Mouse (Mus musculus): ENCODE data around the gene Ptprc. TPM values are rescaled to one million over a fixed set of nuclear protein-coding genes. Genes with fewer than 3 reads are reported as not detected.

Gene Ptprc
- total RNA-seq, 2 experiments from 2014 or later = 4.9 to 19.1 TPM

DNA sequence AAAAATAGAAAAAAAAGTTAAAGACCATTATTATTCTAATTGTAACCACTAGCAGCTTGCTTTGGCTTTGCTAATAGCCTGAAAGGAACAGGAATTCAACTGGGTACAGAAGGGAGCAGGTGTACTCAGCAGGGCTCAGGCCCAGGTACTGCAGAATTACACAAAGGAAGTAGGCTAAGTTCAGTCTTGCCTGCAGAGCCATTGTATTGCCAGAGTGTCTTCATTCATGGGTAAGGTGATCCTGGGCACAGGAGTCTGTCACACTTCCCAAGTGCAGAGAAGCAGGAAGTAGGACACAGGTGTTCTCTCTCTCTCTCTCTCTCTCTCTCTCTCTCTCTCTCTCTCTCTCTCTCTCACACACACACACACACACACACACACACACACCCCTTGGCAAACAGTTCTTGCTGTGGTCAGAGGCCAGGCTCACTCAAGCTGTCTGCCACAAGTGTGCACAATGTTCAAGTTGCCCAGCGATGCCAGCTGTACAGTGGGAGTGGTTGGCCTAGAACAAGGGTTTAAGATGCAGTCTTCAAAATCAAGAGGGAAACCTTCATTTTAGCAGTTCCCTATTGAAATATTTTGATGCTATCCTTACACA lies 21.2 kb downstream of the Ptprc start:
- intact Hi-C loops (cut with DNase I) = no loop called here
- DNase-seq = no peak

DNA sequence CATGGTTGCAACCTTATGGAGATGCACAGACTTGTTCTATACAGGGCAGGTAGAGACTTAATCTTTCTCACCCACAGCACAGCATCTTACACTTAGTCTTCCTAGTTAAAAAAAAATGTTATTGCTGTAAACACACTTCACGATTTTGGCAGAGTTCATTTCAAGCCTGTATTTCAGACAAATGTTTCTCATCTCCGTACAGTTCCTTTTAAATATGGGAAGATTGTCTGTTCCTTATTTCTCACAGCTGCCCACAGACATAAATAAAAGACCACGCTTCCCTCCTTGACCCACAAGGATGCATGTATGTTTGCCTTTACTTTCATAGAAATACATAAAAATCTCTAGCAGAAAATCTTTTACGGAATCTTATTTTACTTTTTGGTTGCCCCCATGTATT lies 22.4 kb downstream of the Ptprc start:
- intact Hi-C loops (cut with DNase I) = no loop called here
- DNase-seq = no peak

DNA sequence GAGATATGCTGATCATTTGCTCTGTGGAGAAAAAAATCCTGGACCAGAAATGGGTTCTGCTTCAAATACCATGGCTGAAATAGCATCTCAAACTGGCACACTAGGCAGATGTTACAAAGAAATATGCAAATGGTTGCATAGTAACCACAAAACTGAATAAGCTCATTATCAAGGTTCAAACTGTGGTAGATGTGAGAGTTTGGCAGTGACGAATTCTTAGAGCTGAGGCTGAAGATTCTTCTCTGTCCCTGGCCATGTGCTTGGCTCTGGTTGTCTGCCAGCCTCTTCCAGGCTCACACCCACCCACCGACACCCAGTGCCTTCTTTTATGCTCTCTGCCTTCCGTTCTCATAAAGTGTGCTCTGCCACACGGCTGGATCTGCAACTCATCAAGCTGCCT lies 26.7 kb downstream of the Ptprc start:
- DNase-seq = no peak
- intact Hi-C loops (cut with DNase I) = no loop called here

DNA sequence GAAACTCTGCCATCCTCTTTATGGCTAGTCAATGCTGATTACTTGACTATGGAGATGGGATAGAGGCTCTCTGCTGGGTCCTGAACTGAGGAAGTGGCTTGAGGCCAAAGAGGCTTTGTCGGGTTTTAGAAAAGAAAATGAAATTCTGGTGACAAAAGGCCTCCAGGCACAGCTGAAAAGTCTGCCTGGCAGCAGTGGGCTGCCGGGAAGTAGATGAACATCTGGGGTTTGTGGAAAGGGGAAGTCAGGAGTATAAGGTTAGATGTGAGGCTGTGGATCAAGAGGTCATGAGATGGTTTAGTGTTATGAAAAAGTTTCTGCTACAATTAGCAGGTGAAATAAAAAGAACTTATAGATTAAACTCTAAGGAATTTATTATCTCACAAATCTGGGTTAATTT lies 29.9 kb downstream of the Ptprc start:
- no peak for DNase-seq
- intact Hi-C loops (cut with DNase I) = no loop called here

DNA sequence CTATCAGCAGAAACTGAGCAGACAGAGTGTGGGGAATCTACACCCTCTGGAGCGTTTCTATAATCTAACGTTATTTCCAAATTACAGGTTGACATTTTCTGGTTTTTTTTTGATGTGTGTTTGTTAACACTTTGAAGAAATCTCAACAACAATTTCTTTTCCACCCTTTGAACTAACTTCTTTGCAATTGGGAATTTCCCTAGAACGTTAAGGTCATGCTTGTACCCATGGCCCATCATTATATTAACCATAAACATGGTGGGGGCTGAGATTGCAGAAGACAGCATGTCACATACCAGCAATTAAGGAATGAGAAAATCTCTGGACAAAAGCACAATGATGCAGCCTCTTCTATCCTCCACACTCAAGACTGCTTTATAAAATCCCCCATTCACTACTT lies 30.4 kb downstream of the Ptprc start:
- intact Hi-C loops (cut with DNase I) = no loop called here
- no peak for DNase-seq

DNA sequence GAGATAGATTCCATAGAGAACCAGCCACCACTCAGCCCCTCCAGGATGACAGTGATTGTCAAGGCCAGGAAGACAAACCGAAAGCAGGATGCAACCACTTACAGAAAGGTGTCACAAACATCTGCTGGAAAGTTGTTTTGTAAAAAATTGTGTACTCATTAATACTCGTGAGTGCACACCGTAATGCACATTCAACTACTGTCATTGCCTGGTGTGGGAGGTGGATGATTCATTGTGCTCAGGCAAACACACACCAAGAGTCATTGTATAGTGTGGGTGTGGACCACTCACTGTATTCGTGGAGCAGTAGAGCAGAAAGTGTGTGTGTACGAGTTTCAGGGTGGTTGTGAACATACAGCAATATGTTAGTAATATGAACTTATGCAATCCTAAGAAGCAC lies 31.1 kb downstream of the Ptprc start:
- intact Hi-C loops (cut with DNase I) = no loop called here
- DNase-seq = no peak

DNA sequence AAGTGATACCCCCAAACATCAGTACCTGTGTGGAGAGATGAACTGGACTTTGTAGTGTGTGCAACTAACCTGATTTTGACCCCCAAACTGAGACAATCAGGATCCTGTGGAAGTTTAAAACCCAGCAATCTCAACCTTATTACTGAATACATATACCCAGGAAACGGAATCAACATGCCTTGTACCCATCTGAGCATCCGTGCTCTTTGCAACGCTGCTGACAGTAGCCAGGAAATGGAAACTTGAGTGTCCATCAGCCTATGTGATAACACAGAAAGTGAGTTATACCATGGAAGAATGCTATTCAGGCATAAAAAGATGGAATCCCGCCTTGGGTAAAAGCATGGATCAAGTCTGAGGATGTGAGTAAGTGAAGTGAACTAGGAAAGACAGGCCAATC lies 34.7 kb downstream of the Ptprc start:
- intact Hi-C loops (cut with DNase I) = no loop called here
- DNase-seq = no peak

DNA sequence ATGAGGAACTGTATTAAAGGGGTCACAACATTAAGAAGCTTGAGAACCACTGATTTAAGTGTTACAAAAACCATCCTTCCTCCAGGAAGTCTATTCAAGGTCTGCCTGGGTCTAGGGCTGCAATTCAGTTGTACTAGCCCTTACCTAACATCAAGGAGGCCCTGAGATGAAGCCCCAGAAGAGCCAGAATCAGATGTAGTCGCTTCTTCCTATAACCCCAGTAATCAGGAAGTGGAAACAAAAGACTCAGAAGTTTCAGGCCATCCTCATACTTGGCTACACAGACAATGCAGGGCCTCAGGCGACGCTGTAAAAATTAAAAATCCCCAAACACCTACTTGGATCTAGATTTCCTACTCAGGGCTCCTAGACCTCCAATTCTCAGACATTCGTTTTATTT lies 37.8 kb downstream of the Ptprc start:
- intact Hi-C loops (cut with DNase I) = no loop called here
- no peak for DNase-seq

DNA sequence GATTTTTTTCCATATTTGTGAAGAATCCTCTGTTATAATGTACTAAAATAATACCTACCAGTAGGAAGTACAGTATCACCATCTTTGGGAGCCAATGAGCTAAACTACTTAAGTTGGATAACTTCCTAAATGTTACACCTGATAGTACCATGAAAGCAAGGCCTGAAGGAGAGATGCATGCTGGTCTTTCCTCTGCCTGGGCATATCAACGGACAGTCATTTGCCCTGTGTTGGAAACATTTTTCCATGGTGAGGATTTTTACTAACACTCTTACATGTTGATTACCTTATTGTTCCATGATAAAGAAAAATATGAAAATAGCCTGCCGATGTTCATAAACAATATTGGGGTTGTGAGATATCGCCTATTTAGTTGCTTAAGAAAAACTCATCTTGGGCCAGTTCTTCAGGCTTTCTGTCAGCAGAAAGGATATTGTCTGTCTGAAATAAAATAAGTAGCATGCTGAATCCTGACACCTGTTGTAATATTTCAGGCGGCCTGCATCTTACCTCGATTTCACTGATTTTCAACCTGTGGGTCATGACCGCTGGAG lies 38.4 kb downstream of the Ptprc start:
- no peak for DNase-seq
- intact Hi-C loops (cut with DNase I) = no loop called here

DNA sequence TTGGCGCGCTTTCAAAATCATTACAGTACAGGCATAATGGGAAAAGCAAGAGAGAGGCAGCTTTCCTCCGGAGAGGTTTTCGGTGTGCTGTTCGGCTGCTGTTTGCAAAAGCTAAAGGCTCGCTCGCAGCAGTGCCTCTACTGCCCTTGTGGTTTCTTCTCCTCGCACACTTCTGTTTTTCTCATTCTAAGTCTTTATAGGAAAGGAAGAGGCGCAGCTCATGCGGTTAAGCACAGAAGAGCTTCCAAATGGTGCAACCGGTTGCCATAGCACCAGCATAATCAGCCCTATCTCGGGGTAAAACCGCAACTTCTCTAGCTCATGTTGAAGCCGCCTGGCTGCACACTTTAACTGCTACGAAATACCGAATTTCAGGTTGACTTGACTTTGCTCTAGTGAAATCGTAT lies 39.1 kb downstream of the Ptprc start:
- intact Hi-C loops (cut with DNase I) = no loop called here
- peak; percentile 22 to 27 for DNase-seq

DNA sequence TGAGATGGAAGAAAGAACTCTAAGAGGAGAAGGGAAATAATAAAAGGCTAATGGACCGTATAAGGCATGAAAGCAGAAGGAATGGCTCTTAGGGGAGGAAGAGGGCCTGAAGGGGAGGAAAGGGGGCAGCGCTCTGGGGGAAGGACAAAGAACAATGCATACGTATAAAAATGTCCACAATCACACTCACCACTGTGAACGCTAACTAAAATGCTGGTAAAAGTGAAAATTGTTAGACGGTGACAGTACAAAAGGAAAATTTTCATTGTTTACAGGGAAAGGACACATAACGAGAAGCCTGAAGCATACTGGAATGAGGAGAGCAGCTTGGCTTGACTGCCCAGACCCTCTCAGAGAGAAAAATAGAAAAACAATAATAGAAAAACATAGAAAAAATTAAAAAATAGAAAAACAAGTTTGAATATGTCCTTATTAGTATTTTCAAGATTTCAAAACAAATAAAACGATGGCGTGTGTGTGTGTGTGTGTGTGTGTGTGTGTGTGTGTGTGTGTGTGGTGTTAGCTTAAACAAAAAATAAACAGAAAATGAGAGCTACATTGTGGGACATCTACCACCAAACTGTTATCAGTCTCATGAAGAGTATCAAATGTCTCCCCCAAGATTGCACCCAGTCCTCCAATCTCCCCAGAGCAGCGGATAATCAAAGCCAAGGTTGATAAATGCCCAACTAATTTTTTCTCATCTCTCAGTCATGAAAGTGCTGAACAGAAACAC lies 39.7 kb downstream of the Ptprc start:
- intact Hi-C loops (cut with DNase I) = no loop called here
- no peak for DNase-seq

DNA sequence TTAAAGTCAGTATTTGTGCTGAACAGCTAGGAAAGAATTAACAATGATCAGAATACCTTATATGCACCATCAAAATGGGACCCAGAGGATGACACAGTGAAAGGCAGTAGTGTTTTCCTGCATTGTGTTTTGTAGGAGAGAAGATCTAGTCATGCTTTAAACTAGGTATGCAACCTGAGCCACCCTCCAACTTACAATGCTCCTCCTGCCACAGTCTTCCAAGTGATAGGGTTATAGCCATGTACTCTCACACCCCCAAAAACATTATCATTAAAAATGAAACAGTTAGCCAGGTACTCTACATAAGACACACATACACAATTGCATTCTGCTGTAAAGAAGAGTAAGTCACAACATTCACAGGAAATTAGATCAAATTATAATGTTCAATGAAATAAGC lies 40.4 kb downstream of the Ptprc start:
- no peak for DNase-seq
- intact Hi-C loops (cut with DNase I) = no loop called here

DNA sequence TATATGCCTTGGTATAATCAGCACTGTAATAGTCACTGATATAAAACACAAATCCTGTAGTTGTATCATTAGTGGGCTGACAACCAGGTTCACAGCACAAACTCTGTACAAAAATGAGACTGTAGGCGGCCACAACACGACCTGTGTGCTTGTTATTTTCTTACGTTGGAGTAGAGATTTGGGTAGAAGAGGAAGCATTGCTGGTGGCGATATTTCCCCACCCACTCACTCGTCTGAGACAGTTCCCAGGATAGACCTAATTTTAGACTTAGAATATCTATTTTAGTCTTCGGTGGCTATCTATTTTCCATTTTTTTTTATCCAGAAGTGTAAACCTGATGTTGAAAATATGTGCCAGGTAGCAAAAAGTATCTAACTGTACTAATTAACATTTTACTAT lies 41.2 kb downstream of the Ptprc start:
- intact Hi-C loops (cut with DNase I) = no loop called here
- no peak for DNase-seq

DNA sequence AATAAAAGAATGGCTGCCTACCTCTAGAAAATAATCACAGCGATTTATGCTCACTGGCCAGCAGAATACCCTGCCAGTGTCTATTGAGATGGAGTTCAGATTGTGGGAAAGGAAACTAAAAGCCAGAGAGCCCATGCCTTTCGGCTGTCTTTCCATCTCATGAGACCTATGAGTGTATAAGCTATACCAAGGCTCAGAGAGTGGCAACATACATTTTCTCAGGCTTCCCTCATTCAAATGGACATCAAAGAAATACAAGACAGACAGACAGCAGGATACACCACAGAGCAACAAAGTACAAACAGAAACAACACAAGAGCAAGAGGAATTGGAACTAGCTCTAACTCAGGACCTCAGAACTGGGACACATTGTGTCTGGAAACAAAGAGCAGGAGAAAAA lies 43.8 kb downstream of the Ptprc start:
- intact Hi-C loops (cut with DNase I) = no loop called here

DNA sequence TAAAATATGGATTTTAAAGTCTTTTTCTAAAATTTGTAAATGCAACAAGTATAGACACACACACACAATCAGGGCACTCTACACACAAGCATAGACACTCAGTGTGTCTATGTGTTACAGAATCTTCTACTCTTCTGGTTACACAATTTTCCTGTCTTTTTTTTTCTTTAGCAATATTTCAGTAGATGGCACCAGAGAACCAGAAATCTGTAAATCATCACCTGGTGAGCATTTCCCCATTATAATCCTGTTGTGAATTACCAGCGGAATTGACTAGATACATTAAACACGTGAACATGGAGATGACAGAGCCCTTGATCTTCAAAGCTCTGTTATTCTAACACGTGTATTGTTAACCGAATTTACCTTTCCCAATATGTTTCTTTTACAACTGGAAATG lies 45.4 kb downstream of the Ptprc start:
- intact Hi-C loops (cut with DNase I) = no loop called here

More for the DNA sequence above, 43.8 kb downstream of the Ptprc start:
- DNase-seq = no peak

DNA sequence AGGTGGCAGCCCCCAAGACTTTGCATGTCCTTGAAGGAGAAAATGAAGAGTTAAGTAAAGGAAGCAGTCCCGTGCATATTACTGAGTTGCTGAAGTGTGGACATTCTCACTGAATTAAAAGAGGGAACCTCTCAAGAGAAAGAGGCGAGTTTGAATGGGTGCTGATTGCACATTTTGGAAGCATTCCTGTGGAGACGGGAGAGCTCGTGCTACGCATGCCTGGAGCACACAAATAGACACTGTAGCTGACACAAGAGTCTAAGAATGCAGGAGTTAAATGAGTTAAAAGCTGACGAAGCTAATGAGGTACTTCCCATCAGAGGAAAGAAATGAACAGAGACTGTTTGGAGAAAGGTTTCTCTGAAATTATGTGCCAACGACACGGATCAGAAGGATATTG lies 48.7 kb downstream of the Ptprc start:
- intact Hi-C loops (cut with DNase I) = no loop called here
- DNase-seq = no peak

More for the DNA sequence above, 45.4 kb downstream of the Ptprc start:
- DNase-seq = no peak

DNA sequence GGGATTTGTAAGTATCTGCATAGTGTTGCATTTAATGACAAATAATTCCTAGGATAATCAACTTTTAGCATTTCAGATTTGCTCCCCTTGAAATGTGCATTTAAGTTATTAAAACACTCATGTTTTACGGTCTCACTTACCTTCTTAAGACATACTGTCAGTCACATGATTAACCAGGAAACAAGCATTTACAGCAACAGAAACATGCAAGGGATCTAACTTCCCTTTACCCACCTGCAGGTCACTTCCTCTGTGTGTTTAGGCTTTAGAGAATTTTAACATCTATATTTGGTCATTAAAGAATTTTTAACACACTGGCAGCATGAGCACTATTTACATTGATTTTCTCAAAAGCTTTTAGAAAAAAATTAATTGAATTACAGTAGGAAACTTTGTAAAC lies 50.2 kb downstream of the Ptprc start:
- intact Hi-C loops (cut with DNase I) = no loop called here
- DNase-seq = no peak

DNA sequence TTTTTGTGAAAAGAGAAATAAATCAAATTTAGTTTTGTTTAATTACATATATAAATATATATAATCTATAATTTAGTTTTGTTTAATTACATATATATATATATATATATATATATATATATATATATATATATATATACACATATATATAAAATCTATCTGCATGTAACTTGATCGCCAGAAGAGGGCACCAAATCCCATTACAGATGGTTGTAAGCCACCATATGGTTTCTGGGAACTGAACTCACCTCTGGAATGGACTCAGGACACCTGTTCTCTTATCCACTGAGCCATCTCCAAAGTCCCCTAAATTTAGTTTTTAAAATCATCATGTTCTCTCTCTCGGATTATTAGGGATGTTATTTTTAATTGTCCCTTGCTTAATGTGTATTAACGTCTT lies 51.6 kb downstream of the Ptprc start:
- intact Hi-C loops (cut with DNase I) = no loop called here
- no peak for DNase-seq

DNA sequence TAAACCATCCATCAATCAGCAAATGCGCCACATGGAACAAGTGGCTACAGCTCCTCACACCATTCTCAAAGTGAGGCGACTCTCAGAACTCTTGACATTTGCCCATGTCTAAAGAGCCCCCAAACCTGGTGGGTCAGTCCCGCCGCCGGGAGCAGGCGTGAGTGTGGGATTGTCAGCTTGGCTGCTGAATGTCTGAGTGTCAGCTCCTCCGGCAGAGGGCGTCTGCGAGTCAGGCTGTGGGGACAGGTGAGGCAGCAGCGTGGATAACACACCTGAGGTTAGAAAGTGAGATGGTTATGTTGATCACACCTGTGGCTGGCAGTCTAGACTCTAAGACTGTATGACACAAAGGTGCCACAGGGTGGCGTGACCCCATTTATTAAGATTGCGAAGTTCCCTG lies 55.6 kb downstream of the Ptprc start:
- intact Hi-C loops (cut with DNase I) = no loop called here
- DNase-seq = no peak

DNA sequence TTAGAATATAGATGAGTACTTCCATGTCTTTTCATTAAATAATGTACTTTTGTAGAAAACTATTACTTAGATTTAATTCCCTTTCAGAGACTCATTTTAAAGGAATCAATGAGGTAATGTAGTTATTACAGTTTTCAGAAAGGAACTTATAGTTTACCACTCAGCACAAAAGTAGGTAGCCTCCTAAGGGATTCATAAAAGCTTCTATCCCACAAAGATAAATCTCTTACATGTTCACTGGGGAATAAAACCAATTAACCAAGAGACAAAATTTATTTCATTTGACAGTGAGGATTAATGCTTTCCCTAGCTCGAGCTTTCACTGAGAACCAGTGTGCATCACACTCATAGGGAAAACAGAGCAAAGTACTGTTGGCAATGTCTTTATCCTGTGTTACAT lies 82.3 kb downstream of the Ptprc start:
- intact Hi-C loops (cut with DNase I) = no loop called here
- DNase-seq = no peak

DNA sequence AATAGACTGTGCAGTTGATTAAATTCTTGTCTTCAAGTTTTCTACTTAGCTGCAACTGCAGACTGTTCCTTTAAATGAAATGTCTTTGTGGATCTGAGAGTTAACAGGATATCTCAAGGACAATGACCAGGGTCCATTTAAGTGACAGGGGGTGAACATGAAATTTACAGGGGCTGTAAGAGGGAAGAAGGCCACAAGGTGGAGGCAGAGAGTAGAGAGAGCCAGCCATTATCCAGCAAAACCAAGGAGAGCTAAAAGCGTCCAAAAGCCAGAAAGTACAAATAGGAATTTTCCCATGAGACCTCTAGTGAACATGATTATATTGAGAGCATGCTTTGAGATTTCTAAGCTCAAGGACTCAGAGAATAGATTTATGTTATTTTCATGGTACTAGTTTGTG lies 89.7 kb downstream of the Ptprc start:
- DNase-seq = peak; percentile 24 to 61
- intact Hi-C loops (cut with DNase I) = no loop called here

DNA sequence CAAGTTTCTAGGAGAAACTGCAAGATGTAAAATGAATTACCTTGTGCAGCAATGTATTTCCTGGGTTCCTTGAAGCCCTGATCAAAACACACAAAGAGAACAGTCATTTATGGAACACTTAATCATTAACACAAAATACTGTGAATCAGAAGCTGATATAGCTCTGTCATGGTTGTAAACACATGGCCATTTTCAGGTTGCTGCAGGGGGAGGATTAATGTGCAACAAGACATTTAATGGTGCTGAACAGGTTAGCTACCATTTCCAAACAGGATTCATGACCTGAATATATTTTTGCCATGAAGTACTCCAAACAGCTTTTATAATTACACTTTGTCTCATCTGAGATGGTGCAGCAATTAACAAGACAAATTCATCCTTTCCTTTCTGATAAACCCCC lies 91.8 kb downstream of the Ptprc start:
- intact Hi-C loops (cut with DNase I) = no loop called here
- no peak for DNase-seq

Data from heart, postnatal 14 days (tissue).